Mouse (Mus musculus): ENCODE data around the gene 0610010K14Rik.

The 0610010K14Rik gene

GRCm38 (mm10) chr11:70193354-70194285 lies 44.1 kb downstream of the 0610010K14Rik start:
- no peak overlapping the region for H3K4me3 ChIP-seq (replicated peaks; ENCODE audit: low read length)
- H3K4me1 ChIP-seq (replicated peaks; ENCODE audit: low read depth, low read length): peaks cover 14% of the 10 kb centered on the region

GRCm38 (mm10) chr11:70192157-70192556 lies 45.6 kb downstream of the 0610010K14Rik start:
- no peaks in the 10 kb centered on the region for H3K27me3 ChIP-seq (ENCODE audit: insufficient read depth, low read length)
- no peaks in the 10 kb centered on the region; the same call in 1 of the 2 replicates for H3K9me3 ChIP-seq (ENCODE audit: low read length)
- no peaks in the 10 kb centered on the region for H3K36me3 ChIP-seq (ENCODE audit: insufficient read depth, low read length)
- TF ChIP-seq POU5F1 (IDR thresholded peaks at IDR 0.05; ENCODE audit: borderline replicate concordance, low read length) (no peak), NANOG (IDR thresholded peaks at IDR 0.05; ENCODE audit: borderline replicate concordance, low read length) (no peak), CTCF (conservative IDR thresholded peaks at IDR 0.05; ENCODE audit: low read length) (no peak)
- H3K4me1 ChIP-seq (replicated peaks; ENCODE audit: low read depth, low read length): peaks cover 10% of the 10 kb centered on the region
- no peak overlapping the region for H3K4me3 ChIP-seq (replicated peaks; ENCODE audit: low read length)

More at GRCm38 (mm10) chr11:70193354-70194285, 44.1 kb downstream of the 0610010K14Rik start:
- TF ChIP-seq POU5F1 (IDR thresholded peaks at IDR 0.05; ENCODE audit: borderline replicate concordance, low read length) (no peak), CTCF (conservative IDR thresholded peaks at IDR 0.05; ENCODE audit: low read length) (no peak), NANOG (IDR thresholded peaks at IDR 0.05; ENCODE audit: borderline replicate concordance, low read length) (no peak)
- H3K9me3 ChIP-seq (ENCODE audit: low read length): no peaks in the 10 kb centered on the region; the same call in 1 of the 2 replicates
- no peaks in the 10 kb centered on the region for H3K27me3 ChIP-seq (ENCODE audit: insufficient read depth, low read length)
- H3K36me3 ChIP-seq (ENCODE audit: insufficient read depth, low read length): no peaks in the 10 kb centered on the region

DNA sequence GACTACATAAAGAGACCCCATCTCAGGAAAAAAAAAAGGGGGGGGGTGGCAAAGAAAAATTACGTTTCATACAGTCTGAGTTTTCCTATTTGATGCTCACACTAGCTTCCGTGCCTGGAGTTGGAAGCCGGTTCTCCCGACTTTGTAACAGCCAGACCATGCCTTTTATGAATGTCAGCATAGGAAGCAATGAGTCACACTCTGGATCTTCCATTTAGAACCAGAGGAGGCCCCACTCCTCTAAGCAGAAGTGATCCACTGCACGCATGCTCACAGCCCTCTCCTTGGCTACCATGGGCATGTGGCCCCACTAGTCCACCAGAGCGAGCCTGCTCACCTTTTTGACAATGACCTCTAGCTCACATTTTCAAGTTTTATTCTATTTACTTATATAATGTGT lies 46.5 kb downstream of the 0610010K14Rik start:
- H3K36me3 ChIP-seq (ENCODE audit: insufficient read depth, low read length): no peaks in the 10 kb centered on the region
- peaks cover 10% of the 10 kb centered on the region for H3K4me1 ChIP-seq (replicated peaks; ENCODE audit: low read depth, low read length)
- H3K9me3 ChIP-seq (ENCODE audit: low read length): no peaks in the 10 kb centered on the region; the same call in 1 of the 2 replicates
- TF ChIP-seq NANOG (IDR thresholded peaks at IDR 0.05; ENCODE audit: borderline replicate concordance, low read length) (no peak), POU5F1 (IDR thresholded peaks at IDR 0.05; ENCODE audit: borderline replicate concordance, low read length) (no peak), CTCF (conservative IDR thresholded peaks at IDR 0.05; ENCODE audit: low read length) (no peak)
- H3K27me3 ChIP-seq (ENCODE audit: insufficient read depth, low read length): no peaks in the 10 kb centered on the region
- no peak overlapping the region for H3K4me3 ChIP-seq (replicated peaks; ENCODE audit: low read length)

- H3K4me1 ChIP-seq (replicated peaks; ENCODE audit: low read depth, low read length): peaks cover 10% of the 10 kb centered on the region
- no peaks in the 10 kb centered on the region for H3K36me3 ChIP-seq (ENCODE audit: insufficient read depth, low read length)
- no peaks in the 10 kb centered on the region for H3K27me3 ChIP-seq (ENCODE audit: insufficient read depth, low read length)
- TF ChIP-seq CTCF (conservative IDR thresholded peaks at IDR 0.05; ENCODE audit: low read length) (no peak), POU5F1 (IDR thresholded peaks at IDR 0.05; ENCODE audit: borderline replicate concordance, low read length) (no peak), NANOG (IDR thresholded peaks at IDR 0.05; ENCODE audit: borderline replicate concordance, low read length) (no peak)
- H3K9me3 ChIP-seq (ENCODE audit: low read length): no peaks in the 10 kb centered on the region
- H3K4me3 ChIP-seq (replicated peaks; ENCODE audit: low read length): no peak overlapping the region
Observed at GRCm38 (mm10) chr11:70189319-70190134, 48.2 kb downstream of the 0610010K14Rik start.

Measured in E14TG2a.4 (cell line).